Mouse (Mus musculus): ENCODE measurements around the gene Gm5485. TPM values are rescaled to one million over a fixed set of nuclear protein-coding genes. Genes with fewer than 3 reads are reported as not detected.

Gm5485 gene
- total and polyA plus RNA-seq, 2 experiments = not detected

- no peaks in the 10 kb centered on the region for H3K79me2 ChIP-seq (ENCODE audit: control insufficient read depth, insufficient read depth, low read length)
- H3K4me3 ChIP-seq (ENCODE audit: insufficient read depth, low read depth, low read length) = no peak overlapping the region
- no peaks in the 10 kb centered on the region for H3K4me1 ChIP-seq (ENCODE audit: control insufficient read depth, insufficient read depth, low read length)
- WGBS = 89% methylated on average over 5 of the region's 5 CpGs
- H3K9ac ChIP-seq (ENCODE audit: low read depth, low read length) = no peak overlapping the region
- no peaks in the 10 kb centered on the region for H3K36me3 ChIP-seq (ENCODE audit: control insufficient read depth, insufficient read depth, low read length)
- no peak overlapping the region for H3K27ac ChIP-seq (replicated peaks; ENCODE audit: insufficient read depth, low read depth, low read length)
- TF ChIP-seq POLR2A (IDR thresholded peaks at IDR 0.05; ENCODE audit: extremely low read depth, insufficient read depth, low read length) (no peak), CTCF (IDR thresholded peaks at IDR 0.05; ENCODE audit: low read depth, low read length) (peak; percentile 15; the same call in 1 of the 2 replicates)
- H3K27me3 ChIP-seq (ENCODE audit: control insufficient read depth, insufficient read depth, low read length) = no peaks in the 10 kb centered on the region
- no peak for DNase-seq (ENCODE audit: extremely low read depth, low read depth, low spot score)
Measured at GRCm38 (mm10) chr16:48366801-48367200, 45.4 kb downstream of the Gm5485 start.

GRCm38 (mm10) chr16:48360887-48361286 is 51.3 kb downstream of the Gm5485 start:
- 91% methylated on average over 12 of the region's 12 CpGs for WGBS
- Histone ChIP-seq H3K27me3 (ENCODE audit: control insufficient read depth, insufficient read depth, low read length) (no peaks in the 10 kb centered on the region), H3K4me3 (ENCODE audit: insufficient read depth, low read depth, low read length) (no peak overlapping the region)

GRCm38 (mm10) chr16:48356417-48356816 is 55.8 kb downstream of the Gm5485 start:
- H3K9ac ChIP-seq (ENCODE audit: low read depth, low read length) = no peak overlapping the region
- WGBS = 66% methylated on average over 1 of the region's 1 CpGs
- H3K4me1 ChIP-seq (ENCODE audit: control insufficient read depth, insufficient read depth, low read length) = no peaks in the 10 kb centered on the region
- no peak for TF ChIP-seq CTCF (IDR thresholded peaks at IDR 0.05; ENCODE audit: low read depth, low read length)
- no peak for TF ChIP-seq POLR2A (IDR thresholded peaks at IDR 0.05; ENCODE audit: extremely low read depth, insufficient read depth, low read length)
- peak; percentile 1 for DNase-seq (ENCODE audit: extremely low read depth, low read depth, low spot score)
- no peaks in the 10 kb centered on the region for H3K36me3 ChIP-seq (ENCODE audit: control insufficient read depth, insufficient read depth, low read length)
- H3K27me3 ChIP-seq (ENCODE audit: control insufficient read depth, insufficient read depth, low read length) = no peaks in the 10 kb centered on the region
- no peak overlapping the region for H3K27ac ChIP-seq (replicated peaks; ENCODE audit: insufficient read depth, low read depth, low read length)
- no peak overlapping the region for H3K4me3 ChIP-seq (ENCODE audit: insufficient read depth, low read depth, low read length)
- H3K79me2 ChIP-seq (ENCODE audit: control insufficient read depth, insufficient read depth, low read length) = no peaks in the 10 kb centered on the region

More at GRCm38 (mm10) chr16:48360887-48361286, 51.3 kb downstream of the Gm5485 start:
- no peak for TF ChIP-seq CTCF (IDR thresholded peaks at IDR 0.05; ENCODE audit: low read depth, low read length)
- no peak for TF ChIP-seq POLR2A (IDR thresholded peaks at IDR 0.05; ENCODE audit: extremely low read depth, insufficient read depth, low read length)
- no peaks in the 10 kb centered on the region for H3K36me3 ChIP-seq (ENCODE audit: control insufficient read depth, insufficient read depth, low read length)
- H3K9ac ChIP-seq (ENCODE audit: low read depth, low read length) = no peak overlapping the region
- H3K27ac ChIP-seq (replicated peaks; ENCODE audit: insufficient read depth, low read depth, low read length) = no peak overlapping the region
- no peaks in the 10 kb centered on the region for H3K79me2 ChIP-seq (ENCODE audit: control insufficient read depth, insufficient read depth, low read length)
- no peak for DNase-seq (ENCODE audit: extremely low read depth, low read depth, low spot score)
- H3K4me1 ChIP-seq (ENCODE audit: control insufficient read depth, insufficient read depth, low read length) = no peaks in the 10 kb centered on the region

- H3K27ac ChIP-seq (replicated peaks; ENCODE audit: insufficient read depth, low read depth, low read length) = no peak overlapping the region
- no peak overlapping the region for H3K4me3 ChIP-seq (ENCODE audit: insufficient read depth, low read depth, low read length)
- H3K9ac ChIP-seq (ENCODE audit: low read depth, low read length) = no peak overlapping the region
- DNase-seq (ENCODE audit: extremely low read depth, low read depth, low spot score) = no peak
- no peaks in the 10 kb centered on the region for H3K36me3 ChIP-seq (ENCODE audit: control insufficient read depth, insufficient read depth, low read length)
- H3K4me1 ChIP-seq (ENCODE audit: control insufficient read depth, insufficient read depth, low read length) = no peaks in the 10 kb centered on the region
- no peaks in the 10 kb centered on the region for H3K79me2 ChIP-seq (ENCODE audit: control insufficient read depth, insufficient read depth, low read length)
- TF ChIP-seq CTCF (IDR thresholded peaks at IDR 0.05; ENCODE audit: low read depth, low read length) = no peak
- TF ChIP-seq POLR2A (IDR thresholded peaks at IDR 0.05; ENCODE audit: extremely low read depth, insufficient read depth, low read length) = no peak
- WGBS = 82% methylated on average over 5 of the region's 5 CpGs
- H3K27me3 ChIP-seq (ENCODE audit: control insufficient read depth, insufficient read depth, low read length) = no peaks in the 10 kb centered on the region
Measured at GRCm38 (mm10) chr16:48355716-48356115, 56.5 kb downstream of the Gm5485 start.

Other genes starting within 250 kb of the Gm5485 start
- not detected in 2 replicates for gene Dppa4, start 128.7 kb downstream of the Gm5485 start, total RNA-seq (2014; rRNA removed)
- not detected in 2 replicates for gene Dppa4, start 128.7 kb downstream of the Gm5485 start, polyA plus RNA-seq (2012; rRNA removed)
- gene Dppa2, start 108.5 kb downstream of the Gm5485 start, total RNA-seq (2014; rRNA removed) = not detected in 2 replicates
- gene Dppa2, start 108.5 kb downstream of the Gm5485 start, polyA plus RNA-seq (2012; rRNA removed) = not detected in 2 replicates
- not detected in 2 replicates for gene Morc1, start 18.8 kb upstream of the Gm5485 start, total RNA-seq (2014; rRNA removed)
- not detected in 2 replicates for gene Morc1, start 18.8 kb upstream of the Gm5485 start, polyA plus RNA-seq (2012; rRNA removed)

Data from liver, adult 2 months (tissue).